Mouse (Mus musculus) hindlimb bud, embryonic 11.5 days (tissue): ENCODE results near the gene Mettl14.
A peak's percentile ranks its signal among the peaks of the same experiment; 100 is the strongest.
"Not testable (repeated sequence)": the region's sequence is repeated elsewhere in the genome, so short reads cannot be mapped to it uniquely, and the experiment has no call there.

ENCODE experiments used
- DNase-seq: peaks from one replicate; pipeline ENCODE4 v3.0.0-alpha.2; 2012; ENCODE audit warnings: low read depth, low spot score; ENCODE audit errors: extremely low spot score

Gene Mettl14

DNA sequence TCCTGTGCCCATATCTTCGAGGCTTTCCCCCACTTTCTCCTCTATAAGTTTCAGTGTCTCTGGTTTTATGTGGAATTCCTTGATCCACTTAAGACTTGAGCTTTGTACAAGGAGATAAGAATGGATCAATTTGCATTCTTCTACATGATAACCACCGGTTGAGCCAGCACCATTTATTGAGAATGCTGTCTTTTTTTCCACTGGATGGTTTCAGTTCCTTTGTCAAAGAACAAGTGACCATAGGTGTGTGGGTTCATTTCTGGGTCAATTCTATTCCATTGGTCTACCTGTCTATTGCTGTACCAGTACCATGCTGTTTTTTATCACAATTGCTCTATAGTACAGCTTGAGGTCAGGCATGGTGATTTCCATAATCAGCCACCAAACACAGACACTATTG is 19.1 kb downstream of the Mettl14 start:
- DNase-seq: not testable (repeated sequence)

DNA sequence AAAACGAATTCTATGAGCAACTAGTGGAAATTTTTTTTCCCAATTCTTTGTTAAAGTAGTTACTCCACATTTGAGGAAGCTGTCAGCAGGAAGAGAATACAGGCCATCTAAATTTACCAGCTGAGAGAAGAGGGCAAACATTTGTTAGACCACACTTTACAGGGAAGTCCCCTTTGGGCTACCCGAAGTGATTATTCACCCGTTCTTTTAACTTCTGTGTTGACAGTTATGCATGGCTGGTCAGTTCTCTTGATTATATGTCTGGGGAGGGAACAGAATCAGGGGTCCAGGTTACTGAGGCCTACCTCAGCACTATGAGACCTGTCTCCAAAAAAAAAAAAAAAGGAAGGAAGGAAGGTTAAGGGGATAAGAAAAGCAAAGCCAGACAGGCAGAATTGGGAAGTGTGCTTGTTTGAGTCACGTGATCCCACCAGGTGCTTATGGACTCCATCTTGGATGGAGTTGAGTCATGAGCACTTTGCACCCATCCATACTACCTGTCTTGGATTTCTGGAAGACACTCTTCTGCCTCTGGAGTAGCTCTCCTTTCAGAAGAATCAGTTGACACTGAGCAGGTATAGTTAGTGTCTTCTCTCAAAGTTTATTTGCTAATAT is 29.4 kb downstream of the Mettl14 start:
- no peak for DNase-seq

- DNase-seq: no peak
These were observed 31.5 kb downstream of the Mettl14 start for GRCm38 (mm10) chr3:123354388-123354787.

GRCm38 (mm10) chr3:123353661-123354060 is 32.2 kb downstream of the Mettl14 start:
- DNase-seq: no peak

DNA sequence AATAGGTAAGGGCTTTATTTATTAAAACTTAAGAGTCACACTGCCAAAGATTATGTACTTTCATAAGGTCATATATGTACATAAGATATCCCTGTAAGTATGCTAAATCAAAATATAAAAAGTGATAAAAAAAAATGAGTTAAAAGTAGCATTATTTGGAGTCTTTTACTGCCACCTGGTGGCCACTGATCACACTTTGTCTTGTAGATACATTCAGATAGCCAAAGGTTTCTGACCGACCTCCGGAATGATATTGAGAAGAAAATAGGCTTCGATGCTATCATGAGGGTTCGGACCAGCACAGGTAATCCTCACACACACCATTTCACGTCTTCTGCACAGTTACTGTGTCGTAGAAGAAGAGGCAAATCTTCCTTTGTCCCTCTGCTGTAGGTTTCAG is 32.7 kb downstream of the Mettl14 start:
- peak; percentile 44 for DNase-seq

DNA sequence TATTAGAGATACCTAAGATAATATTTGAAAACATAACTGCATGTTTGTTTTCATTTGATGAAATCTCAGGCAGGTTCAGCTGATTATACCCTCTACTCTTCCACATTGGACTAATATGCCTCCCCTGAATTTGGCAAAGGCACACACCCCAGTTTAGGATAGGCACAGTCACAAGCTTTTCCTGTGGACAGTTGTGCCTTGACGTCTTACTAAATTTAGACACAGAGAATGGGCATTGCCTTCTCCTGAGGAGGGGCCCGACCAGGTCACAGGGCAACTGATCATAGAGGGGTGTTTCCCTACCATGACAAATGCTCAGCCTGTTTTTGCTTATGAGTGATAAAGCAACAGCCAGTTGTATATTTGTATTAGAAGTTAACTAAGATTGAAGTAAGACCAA is 34.4 kb downstream of the Mettl14 start:
- no peak for DNase-seq

DNA sequence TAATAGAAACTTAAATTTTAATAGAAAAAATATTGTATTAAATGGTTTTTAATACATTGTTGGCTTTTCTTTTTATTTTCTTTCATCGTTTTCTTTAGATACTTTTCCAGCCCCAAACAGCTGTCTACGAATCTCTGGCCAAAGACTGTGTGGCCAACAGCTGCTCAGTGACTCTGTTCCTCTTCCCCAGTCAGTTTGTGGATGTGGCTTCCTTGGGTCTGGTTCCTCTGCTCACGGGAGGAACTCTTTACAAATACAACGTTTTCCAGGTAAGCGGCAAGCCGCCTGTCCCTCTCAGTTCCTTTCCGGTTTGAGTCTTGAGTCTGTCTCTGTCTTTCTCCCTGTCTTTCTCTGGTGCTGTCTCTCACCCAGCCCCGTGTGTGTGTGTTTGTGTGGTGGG is 35.3 kb downstream of the Mettl14 start:
- DNase-seq: no peak

- DNase-seq: no peak
These were observed 37.7 kb downstream of the Mettl14 start for GRCm38 (mm10) chr3:123348080-123348802.

DNA sequence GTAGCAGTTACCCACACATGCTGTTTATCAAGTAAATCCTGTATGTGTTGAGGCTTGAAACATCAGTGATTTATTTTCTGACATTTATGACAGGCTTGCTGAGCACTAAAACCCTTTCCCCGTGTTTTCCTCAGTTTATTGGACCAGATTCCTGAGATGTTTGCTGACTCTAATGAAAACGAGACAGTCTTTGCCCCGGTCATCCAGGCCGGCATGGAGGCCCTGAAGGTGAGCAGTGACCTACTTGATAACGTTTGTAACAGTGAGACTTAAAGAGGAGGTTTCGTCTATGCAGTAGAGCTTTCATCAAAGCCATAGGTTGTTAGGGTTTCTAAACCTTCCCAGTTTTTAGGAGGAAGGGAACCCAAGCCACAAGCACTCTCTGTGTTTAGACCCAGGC is 42.2 kb downstream of the Mettl14 start:
- DNase-seq: no peak

DNA sequence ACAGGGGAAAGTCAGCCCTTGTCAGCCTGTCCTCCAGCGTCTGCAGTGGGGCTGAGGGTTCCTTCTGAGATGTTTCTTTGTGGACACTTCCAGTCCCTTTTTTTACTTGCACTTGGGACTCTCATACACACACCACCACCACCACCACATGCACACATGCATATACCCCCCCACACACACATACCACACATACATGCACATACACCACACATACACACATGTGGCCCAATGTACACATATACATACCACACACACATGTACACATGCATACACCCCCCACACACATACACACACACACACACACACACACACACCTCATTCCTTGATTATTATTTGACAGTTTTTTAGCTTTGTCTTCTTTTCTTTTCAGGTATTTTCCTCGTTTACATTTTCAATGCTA is 44.9 kb downstream of the Mettl14 start:
- DNase-seq: no peak

GRCm38 (mm10) chr3:123338666-123339195 is 47.2 kb downstream of the Mettl14 start:
- no peak for DNase-seq

- no peak for DNase-seq
These were observed 48.1 kb downstream of the Mettl14 start for GRCm38 (mm10) chr3:123337853-123338252.

DNA sequence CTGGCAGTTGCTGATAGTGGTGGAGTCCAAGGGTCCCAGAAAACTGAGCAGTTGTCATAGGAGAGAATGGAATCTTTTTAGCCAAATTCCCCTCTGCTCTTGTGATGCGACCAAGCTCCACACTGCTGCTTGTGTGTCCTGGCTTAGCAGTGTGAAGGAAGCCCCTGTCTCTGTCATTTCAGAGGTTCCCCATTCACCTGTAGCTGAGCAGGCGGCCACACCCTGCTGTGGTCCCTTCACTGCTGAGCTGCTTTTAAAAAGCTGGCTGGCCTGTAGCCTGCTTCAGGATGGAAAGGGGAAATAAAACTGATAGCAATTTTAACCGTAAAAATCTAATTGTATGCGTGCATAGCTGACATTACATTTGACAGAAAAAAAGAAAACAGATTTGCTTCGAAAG is 49.0 kb downstream of the Mettl14 start:
- DNase-seq: no peak

- DNase-seq: no peak
These were observed 49.5 kb downstream of the Mettl14 start for GRCm38 (mm10) chr3:123336455-123336854.

GRCm38 (mm10) chr3:123335480-123335879 is 50.4 kb downstream of the Mettl14 start:
- no peak for DNase-seq

GRCm38 (mm10) chr3:123334947-123335346 is 51.0 kb downstream of the Mettl14 start:
- DNase-seq: no peak

DNA sequence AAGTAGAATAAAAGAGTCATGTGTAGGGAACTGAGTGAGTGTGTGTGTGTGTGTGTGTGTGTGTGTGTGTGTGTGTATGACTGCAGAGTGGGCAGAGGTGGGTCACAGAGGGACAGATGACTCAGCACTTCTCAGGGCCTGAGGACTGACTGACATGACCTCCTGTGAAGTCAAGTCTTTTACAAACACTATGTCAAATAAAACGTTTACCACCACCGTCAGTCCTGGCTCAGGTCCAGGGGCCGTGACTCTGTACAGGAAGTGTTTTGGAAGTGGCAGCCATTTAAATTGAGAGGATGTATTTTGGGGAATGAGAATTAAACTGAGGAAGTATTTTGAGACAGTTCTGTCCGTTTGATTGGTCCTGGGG is 52.9 kb downstream of the Mettl14 start:
- DNase-seq: no peak

- no peak for DNase-seq
These were observed 53.4 kb downstream of the Mettl14 start for GRCm38 (mm10) chr3:123332330-123333054.

DNA sequence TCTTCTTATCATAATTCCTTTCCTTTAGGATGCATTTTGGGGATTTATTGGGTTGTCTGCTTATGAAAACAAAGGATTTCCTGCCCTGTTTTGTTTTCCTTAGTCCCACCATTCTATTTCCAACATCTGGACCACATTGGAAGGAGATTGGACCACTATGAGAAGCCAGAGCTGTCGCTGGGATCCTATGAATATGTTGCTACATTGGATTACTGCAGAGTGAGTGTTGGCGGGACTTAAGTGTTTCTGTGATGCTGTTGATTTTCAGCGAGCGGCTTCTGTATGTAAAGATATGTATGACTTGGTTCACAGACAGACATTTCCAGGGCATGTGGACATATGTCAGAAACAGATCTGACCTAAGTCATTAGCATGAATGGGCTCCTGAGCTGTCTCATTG is 55.7 kb downstream of the Mettl14 start:
- no peak for DNase-seq

DNA sequence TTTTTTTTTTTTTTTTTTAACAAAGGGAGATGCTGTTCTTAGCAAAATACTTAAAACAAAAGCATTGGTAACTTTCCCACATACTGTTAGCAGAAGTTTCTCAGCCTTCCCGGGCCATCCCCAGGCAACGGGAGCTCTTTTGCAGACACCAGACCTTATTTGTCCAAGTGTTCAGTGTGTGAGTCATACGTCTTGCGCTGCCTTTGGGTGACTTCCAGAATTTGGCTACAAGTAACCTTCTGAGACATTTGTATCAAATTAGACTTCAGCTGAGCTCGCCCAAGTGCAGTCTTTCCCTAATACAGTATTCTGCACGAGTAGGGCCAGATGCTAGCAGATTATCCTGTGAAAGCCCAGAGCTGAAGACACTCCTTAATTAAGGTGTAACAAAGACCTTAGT is 56.7 kb downstream of the Mettl14 start:
- no peak for DNase-seq

DNA sequence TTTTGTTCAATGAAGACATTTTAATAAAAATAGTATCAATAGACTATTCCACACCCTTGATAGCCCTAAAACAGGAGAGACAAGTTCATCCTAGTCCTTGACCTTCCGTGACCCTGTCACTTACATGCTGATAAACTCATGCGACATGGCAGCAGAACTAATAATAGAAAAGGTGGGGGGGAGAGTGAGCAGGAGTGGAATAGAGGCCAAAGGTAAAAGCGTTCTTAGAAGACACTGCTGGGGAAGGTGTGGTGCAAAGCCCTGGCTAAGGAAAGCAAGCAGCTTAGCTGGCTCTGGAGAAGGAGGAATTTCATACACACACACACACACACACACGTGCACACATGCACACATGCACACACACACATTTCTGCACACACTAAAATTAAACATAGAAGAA is 61.6 kb downstream of the Mettl14 start:
- DNase-seq: no peak

GRCm38 (mm10) chr3:123322147-123322546 is 63.8 kb downstream of the Mettl14 start:
- peak; percentile 70 for DNase-seq
